Mouse (Mus musculus): Measurements from ENCODE around the gene Exoc6b. TPM values are rescaled to one million over a fixed set of nuclear protein-coding genes. Genes with fewer than 3 reads are reported as not detected.

Exoc6b gene
- polyA plus RNA-seq, 1 experiment = 36.8 TPM

GRCm38 (mm10) chr6:84867114-84867513 lies 202.2 kb downstream of the Exoc6b start:
- TF ChIP-seq CTCF (IDR thresholded peaks at IDR 0.05; ENCODE audit: borderline replicate concordance, extremely low read depth, insufficient read depth, insufficient read length) = no peak
- TF ChIP-seq POLR2A (IDR thresholded peaks at IDR 0.05; ENCODE audit: borderline replicate concordance, extremely low read depth, insufficient read depth, insufficient read length, poor library complexity, severe bottlenecking) = no peak
- peak; percentile 84 for DNase-seq (ENCODE audit: low read depth)

GRCm38 (mm10) chr6:84864625-84865024 lies 204.7 kb downstream of the Exoc6b start:
- TF ChIP-seq CTCF (IDR thresholded peaks at IDR 0.05; ENCODE audit: borderline replicate concordance, extremely low read depth, insufficient read depth, insufficient read length) (no peak), POLR2A (IDR thresholded peaks at IDR 0.05; ENCODE audit: borderline replicate concordance, extremely low read depth, insufficient read depth, insufficient read length, poor library complexity, severe bottlenecking) (no peak)
- DNase-seq (ENCODE audit: low read depth) = no peak

DNA sequence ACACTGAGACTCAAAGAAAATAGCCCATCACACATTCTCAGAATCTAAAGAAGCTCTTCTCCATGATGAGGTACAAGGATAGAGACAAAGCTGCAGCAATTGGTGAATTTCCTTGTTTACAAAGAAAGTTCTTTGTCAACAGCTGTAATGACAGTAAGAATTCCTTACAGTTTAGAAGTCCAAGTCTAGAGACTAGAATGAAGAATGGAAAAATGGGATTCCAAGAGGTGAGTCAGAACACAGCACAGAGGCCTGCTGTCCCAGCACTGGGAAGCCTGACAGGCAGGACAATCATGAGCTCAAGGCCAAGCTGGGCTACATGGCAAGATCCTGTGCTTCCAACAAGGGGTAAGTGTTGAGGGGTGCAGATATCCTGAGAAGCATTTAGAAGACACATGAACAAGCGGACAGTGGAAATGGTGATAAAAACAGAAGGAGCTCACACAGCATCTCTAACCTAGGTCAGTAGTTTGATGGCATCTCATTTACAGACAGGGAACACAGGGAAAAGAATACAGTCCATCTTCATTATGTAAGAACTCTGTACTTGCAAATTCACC lies 205.4 kb downstream of the Exoc6b start:
- TF ChIP-seq POLR2A (IDR thresholded peaks at IDR 0.05; ENCODE audit: borderline replicate concordance, extremely low read depth, insufficient read depth, insufficient read length, poor library complexity, severe bottlenecking) (no peak), CTCF (IDR thresholded peaks at IDR 0.05; ENCODE audit: borderline replicate concordance, extremely low read depth, insufficient read depth, insufficient read length) (no peak)
- DNase-seq (ENCODE audit: low read depth) = no peak

DNA sequence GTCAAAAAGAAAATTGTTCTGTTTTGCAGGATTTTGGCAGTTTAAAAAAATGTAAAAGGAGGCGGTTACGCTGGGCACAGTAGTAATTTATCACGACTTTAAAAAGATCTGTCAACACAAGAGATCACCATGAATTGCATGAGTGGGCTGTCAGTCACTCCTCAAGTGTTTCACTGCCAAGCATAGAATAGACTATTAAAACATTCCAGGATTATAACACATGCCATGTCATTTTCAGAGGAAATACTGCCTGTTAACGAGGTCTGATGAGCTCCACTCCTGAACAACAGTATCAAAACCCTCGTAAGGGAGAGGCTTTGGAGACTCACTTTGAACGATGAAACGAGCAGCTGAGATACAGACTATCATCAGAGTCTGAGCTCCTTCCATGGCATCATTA lies 223.6 kb downstream of the Exoc6b start:
- DNase-seq (ENCODE audit: low read depth) = peak; percentile 72
- TF ChIP-seq POLR2A (IDR thresholded peaks at IDR 0.05; ENCODE audit: borderline replicate concordance, extremely low read depth, insufficient read depth, insufficient read length, poor library complexity, severe bottlenecking) = no peak
- no peak for TF ChIP-seq CTCF (IDR thresholded peaks at IDR 0.05; ENCODE audit: borderline replicate concordance, extremely low read depth, insufficient read depth, insufficient read length)

DNA sequence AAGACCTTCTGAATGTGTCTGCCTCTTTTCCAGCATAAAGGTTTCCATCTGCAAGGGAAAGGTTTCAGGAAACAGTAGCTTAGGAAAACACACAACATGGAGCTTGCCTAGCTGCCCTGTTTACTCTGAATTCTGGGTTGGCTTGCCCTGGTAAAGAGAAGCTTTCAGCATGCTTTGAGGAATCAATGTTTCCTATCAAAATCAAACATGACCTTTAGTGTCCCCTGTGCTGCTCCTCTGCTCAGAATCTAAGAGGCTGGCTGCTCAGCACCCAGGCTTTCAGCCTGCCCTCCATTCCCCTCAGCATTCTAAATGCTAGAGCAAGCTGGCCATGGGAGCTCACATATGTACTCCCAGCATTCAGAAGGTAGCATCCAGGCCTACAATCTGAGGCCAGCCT lies 228.2 kb downstream of the Exoc6b start:
- no peak for DNase-seq (ENCODE audit: low read depth)
- no peak for TF ChIP-seq POLR2A (IDR thresholded peaks at IDR 0.05; ENCODE audit: borderline replicate concordance, extremely low read depth, insufficient read depth, insufficient read length, poor library complexity, severe bottlenecking)
- TF ChIP-seq CTCF (IDR thresholded peaks at IDR 0.05; ENCODE audit: borderline replicate concordance, extremely low read depth, insufficient read depth, insufficient read length) = no peak

- no peak for DNase-seq (ENCODE audit: low read depth)
- TF ChIP-seq POLR2A (IDR thresholded peaks at IDR 0.05; ENCODE audit: borderline replicate concordance, extremely low read depth, insufficient read depth, insufficient read length, poor library complexity, severe bottlenecking) (no peak), CTCF (IDR thresholded peaks at IDR 0.05; ENCODE audit: borderline replicate concordance, extremely low read depth, insufficient read depth, insufficient read length) (no peak)
Observed at GRCm38 (mm10) chr6:84807546-84807945, 261.8 kb downstream of the Exoc6b start.

- DNase-seq (ENCODE audit: low read depth) = peak; percentile 9
- TF ChIP-seq POLR2A (IDR thresholded peaks at IDR 0.05; ENCODE audit: borderline replicate concordance, extremely low read depth, insufficient read depth, insufficient read length, poor library complexity, severe bottlenecking) (no peak), CTCF (IDR thresholded peaks at IDR 0.05; ENCODE audit: borderline replicate concordance, extremely low read depth, insufficient read depth, insufficient read length) (no peak)
Observed at GRCm38 (mm10) chr6:84806132-84806730, 263.1 kb downstream of the Exoc6b start.

DNA sequence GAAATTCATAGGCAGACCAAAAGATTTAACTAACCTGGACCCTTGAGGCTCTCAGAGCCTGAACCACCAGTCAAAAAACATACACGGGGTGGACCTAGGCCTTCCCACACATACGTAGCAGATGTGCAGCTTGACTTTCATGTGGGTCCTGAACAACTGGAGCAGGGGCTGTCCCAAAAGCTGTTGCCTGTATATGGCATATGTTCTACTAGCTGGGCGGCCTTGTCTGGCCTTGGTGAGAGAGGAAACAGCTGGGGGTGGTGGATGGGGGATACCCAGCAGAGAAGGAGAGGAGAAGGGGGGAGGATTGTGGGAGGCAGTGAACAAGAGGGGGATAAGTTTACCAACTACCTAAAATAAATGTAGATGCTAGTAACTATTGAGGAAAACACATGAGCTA lies 270.6 kb downstream of the Exoc6b start:
- no peak for TF ChIP-seq POLR2A (IDR thresholded peaks at IDR 0.05; ENCODE audit: borderline replicate concordance, extremely low read depth, insufficient read depth, insufficient read length, poor library complexity, severe bottlenecking)
- TF ChIP-seq CTCF (IDR thresholded peaks at IDR 0.05; ENCODE audit: borderline replicate concordance, extremely low read depth, insufficient read depth, insufficient read length) = no peak
- DNase-seq (ENCODE audit: low read depth) = no peak

DNA sequence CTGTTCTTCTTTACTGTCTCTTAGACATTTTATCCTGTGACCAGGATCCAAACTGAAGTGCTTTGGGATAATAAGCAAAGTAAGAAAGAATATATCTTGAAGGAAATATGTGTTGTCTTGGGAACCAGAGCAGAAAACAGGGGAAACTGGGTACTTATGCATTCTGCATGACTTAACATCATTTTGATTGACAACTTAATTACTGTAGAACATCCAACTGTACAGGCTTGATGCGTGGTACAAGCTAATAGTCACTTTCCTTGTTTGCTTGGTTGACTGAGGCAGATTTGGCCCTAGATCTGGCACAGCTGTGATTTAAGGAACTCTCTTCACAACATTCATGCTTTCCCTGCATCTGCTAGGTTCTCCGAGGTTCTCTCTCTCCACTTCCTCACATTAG lies 285.3 kb downstream of the Exoc6b start:
- no peak for TF ChIP-seq POLR2A (IDR thresholded peaks at IDR 0.05; ENCODE audit: borderline replicate concordance, extremely low read depth, insufficient read depth, insufficient read length, poor library complexity, severe bottlenecking)
- no peak for TF ChIP-seq CTCF (IDR thresholded peaks at IDR 0.05; ENCODE audit: borderline replicate concordance, extremely low read depth, insufficient read depth, insufficient read length)
- peak; percentile 43 for DNase-seq (ENCODE audit: low read depth)

- TF ChIP-seq POLR2A (IDR thresholded peaks at IDR 0.05; ENCODE audit: borderline replicate concordance, extremely low read depth, insufficient read depth, insufficient read length, poor library complexity, severe bottlenecking) = no peak
- no peak for TF ChIP-seq CTCF (IDR thresholded peaks at IDR 0.05; ENCODE audit: borderline replicate concordance, extremely low read depth, insufficient read depth, insufficient read length)
- DNase-seq (ENCODE audit: low read depth) = no peak
Observed at GRCm38 (mm10) chr6:84779987-84780386, 289.3 kb downstream of the Exoc6b start.

- no peak for TF ChIP-seq CTCF (IDR thresholded peaks at IDR 0.05; ENCODE audit: borderline replicate concordance, extremely low read depth, insufficient read depth, insufficient read length)
- no peak for TF ChIP-seq POLR2A (IDR thresholded peaks at IDR 0.05; ENCODE audit: borderline replicate concordance, extremely low read depth, insufficient read depth, insufficient read length, poor library complexity, severe bottlenecking)
Observed at GRCm38 (mm10) chr6:84778970-84779369, 290.3 kb downstream of the Exoc6b start.

GRCm38 (mm10) chr6:84775908-84776307 lies 293.4 kb downstream of the Exoc6b start:
- no peak for TF ChIP-seq POLR2A (IDR thresholded peaks at IDR 0.05; ENCODE audit: borderline replicate concordance, extremely low read depth, insufficient read depth, insufficient read length, poor library complexity, severe bottlenecking)
- TF ChIP-seq CTCF (IDR thresholded peaks at IDR 0.05; ENCODE audit: borderline replicate concordance, extremely low read depth, insufficient read depth, insufficient read length) = no peak
- peak; percentile 45 for DNase-seq (ENCODE audit: low read depth)

More at GRCm38 (mm10) chr6:84778970-84779369, 290.3 kb downstream of the Exoc6b start:
- DNase-seq (ENCODE audit: low read depth) = peak; percentile 13
